Mouse (Mus musculus): ENCODE measurements around the gene Kcnk18.

DNA sequence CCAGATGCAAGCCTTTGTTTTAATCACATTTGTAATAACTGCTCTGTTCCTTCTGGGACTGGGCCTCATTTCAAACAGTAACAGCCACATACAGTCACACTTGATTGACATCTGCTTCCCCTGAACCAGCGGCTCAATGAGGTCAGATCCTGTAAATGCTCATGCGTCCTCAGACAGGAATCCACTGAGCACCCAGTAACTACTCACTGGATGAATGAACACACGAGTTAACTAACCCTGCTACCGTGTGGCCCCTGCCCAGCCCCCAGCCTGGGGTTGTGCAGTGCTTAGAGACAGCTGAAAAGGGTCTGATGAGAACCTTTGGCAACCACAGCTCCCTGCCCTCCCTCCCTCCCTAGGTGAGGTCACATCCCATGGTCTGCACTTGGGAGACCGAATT is 13.8 kb downstream of the Kcnk18 start:
- TF ChIP-seq POLR2A (IDR thresholded peaks at IDR 0.05; ENCODE audit: low read depth, low read length) (no peak), CTCF (IDR thresholded peaks at IDR 0.05; ENCODE audit: extremely low read depth, insufficient read depth, insufficient read length, insufficient replicate concordance) (no peak)

All from spleen, adult 2 months (tissue).